Mouse (Mus musculus): ENCODE data around the gene Gm266. TPM values are rescaled to one million over a fixed set of nuclear protein-coding genes. Genes with fewer than 3 reads are reported as not detected.
A peak's percentile ranks its signal among the peaks of the same experiment; 100 is the strongest.
"Not testable (repeated sequence)": the region's sequence is repeated elsewhere in the genome, so short reads cannot be mapped to it uniquely, and the experiment has no call there.

The Gm266 gene
- polyA plus RNA-seq, 1 experiment from 2014 or later = 13.1 TPM

GRCm38 (mm10) chr12:111515920-111516319, 30.3 kb upstream of the Gm266 start:
- H3K36me3 ChIP-seq = no peaks in the 10 kb centered on the region
- H3K27me3 ChIP-seq = no peaks in the 10 kb centered on the region
- WGBS = 92% methylated on average over 5 of the region's 5 CpGs
- no peak overlapping the region for H3K4me3 ChIP-seq
- ATAC-seq (ENCODE audit: insufficient number of reproducible peaks, low FRiP score, low TSS enrichment, low read depth) = no peak
- H3K27ac ChIP-seq = no peak overlapping the region
- H3K4me1 ChIP-seq = no peaks in the 10 kb centered on the region
- no peak overlapping the region for H3K4me2 ChIP-seq
- no peak overlapping the region for H3K9ac ChIP-seq
- no peaks in the 10 kb centered on the region for H3K9me3 ChIP-seq

GRCm38 (mm10) chr12:111514874-111515649, 29.4 kb upstream of the Gm266 start:
- H3K27me3 ChIP-seq = no peaks in the 10 kb centered on the region
- 82% methylated on average over 7 of the region's 7 CpGs for WGBS
- ATAC-seq (ENCODE audit: insufficient number of reproducible peaks, low FRiP score, low TSS enrichment, low read depth) = no peak
- no peak overlapping the region for H3K9ac ChIP-seq
- no peak overlapping the region for H3K4me2 ChIP-seq
- H3K9me3 ChIP-seq = no peaks in the 10 kb centered on the region
- H3K4me3 ChIP-seq = no peak overlapping the region
- no peak overlapping the region for H3K27ac ChIP-seq
- no peaks in the 10 kb centered on the region for H3K4me1 ChIP-seq
- H3K36me3 ChIP-seq = no peaks in the 10 kb centered on the region

DNA sequence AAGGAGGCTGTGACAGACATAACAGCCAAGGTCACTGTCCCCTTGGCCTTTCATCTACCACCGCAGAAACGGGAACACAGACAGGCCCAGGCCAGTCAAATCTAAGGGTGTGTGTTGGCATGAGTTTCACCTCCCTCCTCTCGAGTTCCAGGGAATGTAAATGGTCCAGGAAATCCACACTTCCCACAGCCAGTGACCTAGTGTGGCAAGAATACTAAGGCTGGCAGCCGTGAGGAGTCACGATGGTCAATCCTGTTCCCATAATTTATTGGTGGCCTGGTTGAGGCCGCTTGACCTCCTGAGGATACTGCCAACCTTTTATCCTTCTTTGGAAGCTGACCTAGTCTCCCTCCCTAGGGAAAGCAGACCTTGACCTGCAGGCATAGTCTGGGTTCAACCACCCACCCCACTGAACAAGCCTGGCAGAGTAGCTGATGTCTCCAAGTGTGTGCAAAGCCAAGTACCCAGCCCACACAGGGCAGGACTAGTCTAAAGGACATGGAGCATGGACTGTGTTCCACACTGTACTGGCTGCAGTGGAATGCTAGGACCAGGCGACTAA, 28.7 kb upstream of the Gm266 start:
- H3K9me3 ChIP-seq = no peaks in the 10 kb centered on the region
- no peaks in the 10 kb centered on the region for H3K4me1 ChIP-seq
- WGBS = 59% methylated on average over 7 of the region's 7 CpGs
- ATAC-seq (ENCODE audit: insufficient number of reproducible peaks, low FRiP score, low TSS enrichment, low read depth) = no peak
- H3K9ac ChIP-seq = no peak overlapping the region
- H3K4me3 ChIP-seq = no peak overlapping the region
- H3K4me2 ChIP-seq = no peak overlapping the region
- no peak overlapping the region for H3K27ac ChIP-seq
- H3K36me3 ChIP-seq = no peaks in the 10 kb centered on the region
- no peaks in the 10 kb centered on the region for H3K27me3 ChIP-seq

DNA sequence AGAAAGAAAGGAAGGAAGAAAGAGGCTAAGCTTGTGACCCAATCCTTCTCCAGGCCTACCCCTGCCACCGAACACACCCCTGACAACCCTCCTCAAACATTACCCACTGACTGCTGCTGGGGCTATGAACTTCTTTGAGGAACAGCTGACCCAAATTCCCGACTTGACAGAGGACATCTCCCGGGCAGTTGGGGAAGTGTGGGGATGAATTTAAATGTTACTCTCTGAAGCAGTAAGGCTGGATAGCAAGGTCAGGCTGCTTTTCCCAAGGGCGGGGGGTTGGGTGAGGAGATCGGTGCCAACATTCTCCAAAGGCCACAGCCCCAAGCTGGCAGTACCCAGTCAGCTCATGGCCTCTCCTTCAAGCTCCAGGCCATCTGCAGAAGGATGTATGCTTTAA, 28.1 kb upstream of the Gm266 start:
- ATAC-seq (ENCODE audit: insufficient number of reproducible peaks, low FRiP score, low TSS enrichment, low read depth) = no peak
- no peaks in the 10 kb centered on the region for H3K4me1 ChIP-seq
- 70% methylated on average over 5 of the region's 5 CpGs for WGBS
- no peaks in the 10 kb centered on the region for H3K27me3 ChIP-seq
- no peak overlapping the region for H3K27ac ChIP-seq
- H3K4me3 ChIP-seq = no peak overlapping the region
- H3K9me3 ChIP-seq = no peaks in the 10 kb centered on the region
- no peak overlapping the region for H3K9ac ChIP-seq
- no peak overlapping the region for H3K4me2 ChIP-seq
- H3K36me3 ChIP-seq = no peaks in the 10 kb centered on the region

DNA sequence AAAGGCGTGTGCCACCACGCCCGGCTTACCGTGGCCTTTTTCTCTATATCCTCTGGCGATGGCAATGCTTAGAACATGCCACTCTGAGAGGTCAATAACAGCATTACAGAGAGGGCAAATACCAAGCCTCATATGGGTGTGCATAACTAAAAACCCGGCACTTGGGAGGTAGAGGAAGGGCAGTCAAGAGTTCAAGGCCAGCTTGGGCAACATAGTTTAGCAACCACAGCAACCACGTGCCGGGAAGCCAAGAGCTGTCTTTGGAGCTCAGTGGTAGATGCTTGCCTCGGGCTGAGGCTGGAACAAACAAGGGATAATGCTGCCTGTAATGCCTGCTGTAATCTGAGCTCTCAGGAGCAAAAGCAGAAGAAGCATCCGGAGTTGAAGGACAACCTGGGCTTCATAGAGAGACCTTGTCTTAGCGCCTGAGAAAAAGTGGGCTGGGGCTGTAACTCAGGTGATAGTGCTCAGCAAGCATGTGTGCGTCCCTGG, 27.0 kb upstream of the Gm266 start:
- no peaks in the 10 kb centered on the region for H3K36me3 ChIP-seq
- 83% methylated on average over 12 of the region's 12 CpGs for WGBS
- no peak for ATAC-seq (ENCODE audit: insufficient number of reproducible peaks, low FRiP score, low TSS enrichment, low read depth)

GRCm38 (mm10) chr12:111508438-111508837, 22.8 kb upstream of the Gm266 start:
- not testable (repeated sequence) for H3K4me1 ChIP-seq; H3K27ac ChIP-seq; H3K27me3 ChIP-seq; ATAC-seq (ENCODE audit: insufficient number of reproducible peaks, low FRiP score, low TSS enrichment, low read depth); H3K36me3 ChIP-seq; H3K9me3 ChIP-seq; H3K9ac ChIP-seq; H3K4me2 ChIP-seq; H3K4me3 ChIP-seq
- WGBS = 74% methylated on average over 3 of the region's 3 CpGs

More for the DNA sequence above, 27.0 kb upstream of the Gm266 start:
- Histone ChIP-seq H3K9ac (no peak overlapping the region), H3K27me3 (no peaks in the 10 kb centered on the region), H3K4me1 (no peaks in the 10 kb centered on the region), H3K9me3 (no peaks in the 10 kb centered on the region), H3K27ac (no peak overlapping the region), H3K4me2 (no peak overlapping the region), H3K4me3 (no peak overlapping the region)

- Histone ChIP-seq H3K36me3 (no peaks in the 10 kb centered on the region), H3K27me3 (no peaks in the 10 kb centered on the region), H3K4me3 (no peak overlapping the region), H3K4me1 (peaks cover 10% of the 10 kb centered on the region), H3K27ac (no peak overlapping the region), H3K9me3 (no peaks in the 10 kb centered on the region), H3K9ac (no peak overlapping the region), H3K4me2 (no peak overlapping the region)
- ATAC-seq (ENCODE audit: insufficient number of reproducible peaks, low FRiP score, low TSS enrichment, low read depth) = no peak
- WGBS = 85% methylated on average over 10 of the region's 10 CpGs
These were observed 22.3 kb upstream of the Gm266 start for GRCm38 (mm10) chr12:111507962-111508361.

DNA sequence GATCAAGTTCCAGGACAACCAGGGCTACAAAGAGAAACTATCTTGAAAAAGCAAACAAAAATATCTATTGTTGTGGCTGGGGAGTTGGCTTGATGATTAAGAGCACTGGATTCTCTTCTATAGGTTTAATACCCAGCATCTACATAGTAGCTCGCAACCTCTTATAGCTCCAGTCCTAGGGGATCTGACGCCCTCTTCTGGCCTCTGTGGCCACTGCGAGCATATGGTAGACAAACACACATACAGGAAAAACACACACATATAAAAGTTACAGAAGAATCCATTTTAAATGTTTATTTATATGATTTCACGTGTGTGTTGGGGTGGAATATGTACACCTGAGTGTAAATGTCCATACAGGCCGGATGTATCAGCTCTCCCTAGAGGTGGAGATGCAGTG, 21.4 kb upstream of the Gm266 start:
- H3K4me2 ChIP-seq = no peak overlapping the region
- H3K36me3 ChIP-seq = no peaks in the 10 kb centered on the region
- no peak overlapping the region for H3K27ac ChIP-seq
- H3K9ac ChIP-seq = no peak overlapping the region
- 63% methylated on average over 5 of the region's 5 CpGs for WGBS
- peaks cover 10% of the 10 kb centered on the region for H3K4me1 ChIP-seq
- H3K9me3 ChIP-seq = no peaks in the 10 kb centered on the region
- no peak for ATAC-seq (ENCODE audit: insufficient number of reproducible peaks, low FRiP score, low TSS enrichment, low read depth)
- no peak overlapping the region for H3K4me3 ChIP-seq
- no peaks in the 10 kb centered on the region for H3K27me3 ChIP-seq

DNA sequence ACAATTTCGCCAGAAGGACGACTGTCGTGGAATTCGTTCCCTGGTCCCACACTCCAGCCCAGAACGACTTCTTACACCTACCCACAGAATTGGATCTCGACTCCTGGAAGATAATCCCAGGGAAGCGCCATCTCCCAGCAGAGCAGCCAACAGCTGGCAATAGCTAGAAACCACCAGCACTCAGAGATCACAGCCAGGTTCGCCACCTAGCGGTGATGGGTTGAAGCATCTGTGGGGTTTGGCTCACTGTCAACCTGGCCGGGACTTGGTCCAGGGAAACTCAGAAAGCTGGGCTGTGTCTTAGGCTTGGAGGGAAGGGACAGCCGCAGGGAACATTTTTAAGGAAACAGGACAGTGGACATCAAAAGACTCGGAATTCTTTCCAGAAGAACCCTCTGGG, 19.3 kb upstream of the Gm266 start:
- H3K4me1 ChIP-seq = peaks cover 13% of the 10 kb centered on the region
- no peaks in the 10 kb centered on the region for H3K36me3 ChIP-seq
- no peak overlapping the region for H3K27ac ChIP-seq
- 0 out of 2 replicates have a peak, but pooled peaks have one; percentile 17 for ATAC-seq (ENCODE audit: insufficient number of reproducible peaks, low FRiP score, low TSS enrichment, low read depth)
- H3K4me3 ChIP-seq = peak overlapping the region; percentile 21
- H3K9ac ChIP-seq = no peak overlapping the region
- no peaks in the 10 kb centered on the region for H3K27me3 ChIP-seq
- WGBS = 3% methylated on average over 12 of the region's 12 CpGs
- H3K4me2 ChIP-seq = peak overlapping the region; percentile 43
- no peaks in the 10 kb centered on the region for H3K9me3 ChIP-seq

DNA sequence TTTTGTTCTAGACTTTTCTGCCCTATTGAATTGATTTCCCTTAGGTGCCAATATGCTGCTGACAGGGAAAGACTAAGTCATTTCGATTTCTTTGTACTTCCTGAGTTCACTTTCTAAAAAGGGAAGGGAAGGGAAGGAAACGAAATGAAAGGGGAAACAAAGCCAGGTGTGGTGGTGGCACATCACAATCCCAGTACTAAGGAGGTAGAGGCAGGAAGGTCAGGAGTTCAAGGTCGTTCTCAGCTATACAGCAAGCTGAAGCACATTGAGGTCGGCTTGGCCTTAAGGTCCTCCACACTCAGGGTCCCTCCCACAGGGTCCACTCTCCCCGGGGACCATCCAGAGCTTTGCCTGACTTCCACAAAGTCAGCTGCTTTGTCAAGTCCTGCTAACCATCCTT, 17.9 kb upstream of the Gm266 start:
- no peaks in the 10 kb centered on the region for H3K36me3 ChIP-seq
- whole genome bisulfite sequencing = 56% methylated on average over 5 of the region's 5 CpGs

GRCm38 (mm10) chr12:111503063-111503567, 17.5 kb upstream of the Gm266 start:
- 67% methylated on average over 12 of the region's 12 CpGs for WGBS
- no peak overlapping the region for H3K9ac ChIP-seq
- no peaks in the 10 kb centered on the region for H3K27me3 ChIP-seq
- H3K36me3 ChIP-seq = no peaks in the 10 kb centered on the region
- ATAC-seq (ENCODE audit: insufficient number of reproducible peaks, low FRiP score, low TSS enrichment, low read depth) = no peak
- H3K27ac ChIP-seq = no peak overlapping the region
- H3K9me3 ChIP-seq = no peaks in the 10 kb centered on the region
- H3K4me2 ChIP-seq = no peak overlapping the region
- peaks cover 13% of the 10 kb centered on the region for H3K4me1 ChIP-seq
- H3K4me3 ChIP-seq = no peak overlapping the region

More for the DNA sequence above, 17.9 kb upstream of the Gm266 start:
- Histone ChIP-seq H3K9ac (no peak overlapping the region), H3K27ac (no peak overlapping the region), H3K4me2 (no peak overlapping the region), H3K9me3 (no peaks in the 10 kb centered on the region), H3K4me1 (peaks cover 13% of the 10 kb centered on the region), H3K4me3 (no peak overlapping the region), H3K27me3 (no peaks in the 10 kb centered on the region)
- no peak for ATAC-seq (ENCODE audit: insufficient number of reproducible peaks, low FRiP score, low TSS enrichment, low read depth)

GRCm38 (mm10) chr12:111500725-111501124, 15.1 kb upstream of the Gm266 start:
- Histone ChIP-seq H3K27me3 (no peaks in the 10 kb centered on the region), H3K27ac (no peak overlapping the region), H3K36me3 (no peaks in the 10 kb centered on the region), H3K4me1 (peaks cover 13% of the 10 kb centered on the region), H3K4me3 (no peak overlapping the region), H3K9me3 (no peaks in the 10 kb centered on the region), H3K4me2 (no peak overlapping the region), H3K9ac (no peak overlapping the region)
- WGBS = 33% methylated on average over 5 of the region's 5 CpGs
- ATAC-seq (ENCODE audit: insufficient number of reproducible peaks, low FRiP score, low TSS enrichment, low read depth) = no peak
